Mouse (Mus musculus): Measurements from ENCODE around the gene Mitd1. TPM values are rescaled to one million over a fixed set of nuclear protein-coding genes. Genes with fewer than 3 reads are reported as not detected.

The Mitd1 gene
- total RNA-seq, 2 experiments from 2014 or later = 4.7 to 5.1 TPM

DNA sequence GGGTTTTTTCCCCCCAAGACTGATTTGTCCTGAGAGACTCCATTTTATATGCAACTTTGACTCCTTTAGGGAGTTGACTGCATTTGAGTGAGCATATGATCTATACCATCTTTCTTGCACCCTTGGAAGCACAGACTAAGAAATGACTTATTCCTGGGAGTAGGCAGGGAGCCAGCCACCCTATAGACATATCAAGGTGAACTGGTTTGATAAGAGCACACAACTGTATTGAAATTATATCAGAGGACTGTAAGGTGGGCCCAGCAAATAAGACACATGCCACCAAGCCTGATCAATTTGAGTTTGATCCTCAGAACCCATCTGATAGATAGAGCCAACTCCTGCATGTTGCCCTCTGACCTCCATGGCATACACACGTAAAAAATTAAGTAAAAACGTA is 20.8 kb downstream of the Mitd1 start:
- no peak for DNase-seq (ENCODE audit: low spot score)
- intact Hi-C loops (cut with DNase I) = loop anchor here (5.0 to 10.0 kb wide), 2 partner anchors 125 to 192 kb away; partner anchors contain the start of genes Eif5b and Txndc9

GRCm38 (mm10) chr1:37868640-37869039 is 21.6 kb downstream of the Mitd1 start:
- DNase-seq (ENCODE audit: low spot score) = no peak
- intact Hi-C loops (cut with DNase I) = loop anchor here (5.0 to 10.0 kb wide), 2 partner anchors 126 to 191 kb away; partner anchors contain the start of genes Eif5b and Txndc9

- intact Hi-C loops (cut with DNase I) = loop anchor here (5.0 to 10.0 kb wide), 2 partner anchors 127 to 191 kb away; partner anchors contain the start of genes Eif5b and Txndc9
- DNase-seq (ENCODE audit: low spot score) = no peak
Measured at GRCm38 (mm10) chr1:37867684-37868322, 22.4 kb downstream of the Mitd1 start.

GRCm38 (mm10) chr1:37867056-37867455 is 23.2 kb downstream of the Mitd1 start:
- no peak for DNase-seq (ENCODE audit: low spot score)
- intact Hi-C loops (cut with DNase I) = loop anchor here (5.0 to 10.0 kb wide), 2 partner anchors 128 to 190 kb away; partner anchors contain the start of genes Eif5b and Txndc9

GRCm38 (mm10) chr1:37866286-37866685 is 23.9 kb downstream of the Mitd1 start, which contains the start of gene Tsga10:
Tsga10 (minus strand) TSS chr1:37866429.
- DNase-seq (ENCODE audit: low spot score) = no peak
- intact Hi-C loops (cut with DNase I) = loop anchor here (5.0 to 10.0 kb wide), 2 partner anchors 129 to 189 kb away; partner anchors contain the start of genes Eif5b and Txndc9

- intact Hi-C loops (cut with DNase I) = loop anchor here (2.0 to 10.0 kb wide), 3 partner anchors 25 to 188 kb away; partner anchors contain the start of genes Eif5b, Mitd1, Mrpl30 and Txndc9
- DNase-seq (ENCODE audit: low spot score) = no peak
Measured at GRCm38 (mm10) chr1:37865401-37866215, 24.6 kb downstream of the Mitd1 start.

GRCm38 (mm10) chr1:37864511-37865400 is 25.5 kb downstream of the Mitd1 start:
- peak; percentile 100 for DNase-seq (ENCODE audit: low spot score)
- intact Hi-C loops (cut with DNase I) = loop anchor here (2.0 to 10.0 kb wide), 3 partner anchors 26 to 187 kb away; partner anchors contain the start of genes Eif5b, Mitd1, Mrpl30 and Txndc9

GRCm38 (mm10) chr1:37850696-37851095 is 39.5 kb downstream of the Mitd1 start:
- intact Hi-C loops (cut with DNase I) = no loop called here
- DNase-seq (ENCODE audit: low spot score) = no peak

- no peak for DNase-seq (ENCODE audit: low spot score)
- intact Hi-C loops (cut with DNase I) = no loop called here
Measured at GRCm38 (mm10) chr1:37846878-37847277, 43.3 kb downstream of the Mitd1 start.

GRCm38 (mm10) chr1:37831681-37832080 is 58.5 kb downstream of the Mitd1 start:
- no peak for DNase-seq (ENCODE audit: low spot score)
- intact Hi-C loops (cut with DNase I) = no loop called here

Other genes with a start within 250 kb of the Mitd1 start
- under 1 TPM; 0.53 to 0.73 TPM for gene 2010300C02Rik, start 170.3 kb downstream of the Mitd1 start, total RNA-seq (2021)
- gene Tsga10, start 24.0 kb downstream of the Mitd1 start, total RNA-seq (2021) = 1 to 10 TPM; 3.5 to 4.3 TPM
- 10 to 100 TPM; 10.4 to 11.0 TPM for gene Lipt1, start 18.7 kb downstream of the Mitd1 start, total RNA-seq (2021)
- gene Mrpl30, start 66 bp upstream of the Mitd1 start, total RNA-seq (2021) = 100 to 1,000 TPM; 384 to 394 TPM
- gene Lyg2, start 26.1 kb upstream of the Mitd1 start, total RNA-seq (2021) = not detected
- gene Lyg1, start 67.3 kb upstream of the Mitd1 start, total RNA-seq (2021) = not detected
- gene Txndc9, start 107.5 kb upstream of the Mitd1 start, total RNA-seq (2021) = 10 to 100 TPM; 52.6 to 57.2 TPM
- 10 to 100 TPM; 42.9 to 45.7 TPM for gene Eif5b, start 107.6 kb upstream of the Mitd1 start, total RNA-seq (2021)
- gene Rev1, start 239.4 kb upstream of the Mitd1 start, total RNA-seq (2021) = 10 to 100 TPM; 12.0 to 16.4 TPM

Data from heart, postnatal 25 days (tissue).